Mouse (Mus musculus): ENCODE results near the gene Plekha7.

Plekha7 gene

GRCm38 (mm10) chr7:116307871-116308631 is at the start of gene Plekha7:
Gene Plekha7, minus strand, starts transcription at chr7:116308376.
- DNase-seq, result peak; percentile 77 to 91

- peak; percentile 58 to 81 for DNase-seq
Observed at GRCm38 (mm10) chr7:116336226-116336625, 28.1 kb upstream of the Plekha7 start.

GRCm38 (mm10) chr7:116335133-116335532 is 27.0 kb upstream of the Plekha7 start:
- DNase-seq, result no peak

GRCm38 (mm10) chr7:116334669-116335038 is 26.5 kb upstream of the Plekha7 start:
- DNase-seq, result no peak

- peak; percentile 98 to 99 for DNase-seq
Observed at GRCm38 (mm10) chr7:116333713-116334668, 25.8 kb upstream of the Plekha7 start, which contains the start of gene Rps13. Gene Rps13, minus strand, starts transcription at chr7:116334195.

- DNase-seq, result no peak
Observed at GRCm38 (mm10) chr7:116331246-116331645, 23.1 kb upstream of the Plekha7 start.

GRCm38 (mm10) chr7:116329858-116330257 is 21.7 kb upstream of the Plekha7 start:
- DNase-seq, result no peak

GRCm38 (mm10) chr7:116328777-116329176 is 20.6 kb upstream of the Plekha7 start:
- DNase-seq, result no peak

- DNase-seq, result no peak
Observed at GRCm38 (mm10) chr7:116327901-116328300, 19.7 kb upstream of the Plekha7 start.

- peak; percentile 82 to 84 for DNase-seq
Observed at GRCm38 (mm10) chr7:116323331-116323964, 15.3 kb upstream of the Plekha7 start.

GRCm38 (mm10) chr7:116309456-116309855 is 1.3 kb upstream of the Plekha7 start:
- DNase-seq, result peak; percentile 86 to 92

- peak; percentile 71 to 89 for DNase-seq
Observed at GRCm38 (mm10) chr7:116308632-116308991, 436 bp upstream of the Plekha7 start.

GRCm38 (mm10) chr7:116307099-116307870 is 891 bp downstream of the Plekha7 start:
- DNase-seq, result peak; percentile 86 to 91

GRCm38 (mm10) chr7:116306601-116307000 is 1.6 kb downstream of the Plekha7 start:
- no peak for DNase-seq

- DNase-seq, result peak; percentile 51 to 76
Observed at GRCm38 (mm10) chr7:116301661-116302311, 6.4 kb downstream of the Plekha7 start.

GRCm38 (mm10) chr7:116301144-116301543 is 7.0 kb downstream of the Plekha7 start:
- DNase-seq, result no peak

GRCm38 (mm10) chr7:116298851-116299250 is 9.3 kb downstream of the Plekha7 start:
- no peak for DNase-seq

- peak; percentile 83 to 89 for DNase-seq
Observed at GRCm38 (mm10) chr7:116298389-116298788, 9.8 kb downstream of the Plekha7 start.

- DNase-seq, result peak; percentile 44 to 77
Observed at GRCm38 (mm10) chr7:116294961-116295360, 13.2 kb downstream of the Plekha7 start.

- peak; percentile 48 to 68 for DNase-seq
Observed at GRCm38 (mm10) chr7:116292377-116292776, 15.8 kb downstream of the Plekha7 start.

- DNase-seq, result peak; percentile 55 to 81
Observed at GRCm38 (mm10) chr7:116290559-116290958, 17.6 kb downstream of the Plekha7 start.

- peak; percentile 61 to 77 for DNase-seq
Observed at GRCm38 (mm10) chr7:116288996-116289395, 19.2 kb downstream of the Plekha7 start.

Measured in kidney, postnatal 25 days (tissue).